Mouse (Mus musculus) forebrain, embryonic 16.5 days (tissue): ENCODE results near the gene Stk33. TPM values are rescaled to one million over a fixed set of nuclear protein-coding genes. Genes with fewer than 3 reads are reported as not detected.

Experiments
- ATAC-seq: fragments of 200-750 bp; cut with Nextera tagmentation; 2 replicates; pipeline ENCODE4 v1.8.0; 2017; ENCODE audit warnings: mild to moderate bottlenecking, moderate library complexity
- H3K27ac ChIP-seq: fragments of 300-500 bp; sonication (generic); 2 replicates; pipeline ENCODE4 v1.5.1; 2014; ENCODE audit warnings: low read length, control low read depth
- H3K27me3 ChIP-seq: fragments of 300-500 bp; sonication (generic); replicated peaks from 2 replicates; pipeline ENCODE4 v1.6.1; 2014; ENCODE audit warnings: low read length; ENCODE audit not compliant: control insufficient read depth, insufficient read depth
- H3K36me3 ChIP-seq: fragments of 300-500 bp; sonication (generic); 2 replicates; pipeline ENCODE4 v1.6.1; 2014; ENCODE audit not compliant: control insufficient read depth, insufficient read depth
- H3K4me1 ChIP-seq: fragments of 300-500 bp; sonication (generic); replicated peaks from 2 replicates; pipeline ENCODE4 v1.6.1; 2014; ENCODE audit warnings: low read length; ENCODE audit not compliant: control insufficient read depth, insufficient read depth
- H3K4me2 ChIP-seq: fragments of 300-500 bp; sonication (generic); 2 replicates; pipeline ENCODE4 v1.6.1; 2014; ENCODE audit warnings: mild to moderate bottlenecking, low read length, control low read depth
- H3K4me3 ChIP-seq: fragments of 300-500 bp; sonication (generic); replicated peaks from 2 replicates; pipeline ENCODE4 v1.5.1; 2014; ENCODE audit warnings: mild to moderate bottlenecking, low read length, control low read depth
- H3K9ac ChIP-seq: fragments of 300-500 bp; sonication (generic); replicated peaks from 2 replicates; pipeline ENCODE4 v1.6.1; 2014; ENCODE audit warnings: low read depth, low read length, control low read depth
- H3K9me3 ChIP-seq: fragments of 300-500 bp; sonication (generic); 2 replicates; pipeline ENCODE4 v1.6.1; 2016; ENCODE audit warnings: low read length; ENCODE audit not compliant: control insufficient read depth
- WGBS: fragments of 180-500 bp; shearing (Covaris S2); extraction: QIAGEN DNeasy Blood & Tissue Kit; methylation state at CpG from one replicate; pipeline ENCODE4 v1.1.7; 2014; 5-methylcytosine and 5-hydroxymethylcytosine counted together
- polyA plus RNA-seq: library from polyadenylated mRNA; unstranded; fragments of >200 nt; fragmentation: Nextera tagmentation; extraction: Ambion mirVana; gene quantifications from 2 replicates; pipeline ENCODE4 v1.2.1, GENCODE M21; 2015

The Stk33 gene
- polyA plus RNA-seq, 1 experiment from 2014 or later, result 5.0 TPM

GRCm38 (mm10) chr7:109455748-109456147, 16.9 kb upstream of the Stk33 start:
- Histone ChIP-seq H3K9ac (no peak overlapping the region), H3K27me3 (no peaks in the 10 kb centered on the region), H3K27ac (no peak overlapping the region), H3K9me3 (no peaks in the 10 kb centered on the region), H3K4me2 (no peak overlapping the region), H3K4me3 (no peak overlapping the region), H3K4me1 (no peaks in the 10 kb centered on the region), H3K36me3 (no peaks in the 10 kb centered on the region)
- no peak for ATAC-seq
- 63% methylated on average over 2 of the region's 2 CpGs for WGBS

GRCm38 (mm10) chr7:109454856-109455255, 16.0 kb upstream of the Stk33 start:
- no peak overlapping the region for H3K4me3 ChIP-seq
- H3K9ac ChIP-seq, result no peak overlapping the region
- no peaks in the 10 kb centered on the region for H3K36me3 ChIP-seq
- H3K27ac ChIP-seq, result no peak overlapping the region
- 90% methylated on average over 9 of the region's 9 CpGs for WGBS
- no peak for ATAC-seq
- H3K4me1 ChIP-seq, result no peaks in the 10 kb centered on the region
- H3K9me3 ChIP-seq, result no peaks in the 10 kb centered on the region
- H3K27me3 ChIP-seq, result no peaks in the 10 kb centered on the region
- H3K4me2 ChIP-seq, result no peak overlapping the region

GRCm38 (mm10) chr7:109448060-109448459, 9.2 kb upstream of the Stk33 start:
- no peak overlapping the region for H3K4me2 ChIP-seq
- 62% methylated on average over 2 of the region's 2 CpGs for WGBS
- no peak overlapping the region for H3K4me3 ChIP-seq
- no peaks in the 10 kb centered on the region for H3K36me3 ChIP-seq
- no peaks in the 10 kb centered on the region for H3K27me3 ChIP-seq
- H3K4me1 ChIP-seq, result no peaks in the 10 kb centered on the region
- H3K9me3 ChIP-seq, result no peaks in the 10 kb centered on the region
- no peak for ATAC-seq
- no peak overlapping the region for H3K9ac ChIP-seq
- H3K27ac ChIP-seq, result no peak overlapping the region

GRCm38 (mm10) chr7:109445012-109445411, 6.1 kb upstream of the Stk33 start:
- ATAC-seq, result peak; percentile 47; the same call in 1 of the 2 replicates
- H3K4me1 ChIP-seq, result no peaks in the 10 kb centered on the region
- H3K9ac ChIP-seq, result no peak overlapping the region
- no peaks in the 10 kb centered on the region for H3K9me3 ChIP-seq
- H3K27ac ChIP-seq, result no peak overlapping the region
- no peak overlapping the region for H3K4me2 ChIP-seq
- 5% methylated on average over 6 of the region's 6 CpGs for WGBS
- H3K4me3 ChIP-seq, result no peak overlapping the region
- no peaks in the 10 kb centered on the region for H3K27me3 ChIP-seq
- no peaks in the 10 kb centered on the region for H3K36me3 ChIP-seq

- Histone ChIP-seq H3K4me1 (peaks cover 13% of the 10 kb centered on the region), H3K4me2 (no peak overlapping the region), H3K27ac (no peak overlapping the region), H3K9me3 (no peaks in the 10 kb centered on the region), H3K9ac (no peak overlapping the region), H3K27me3 (no peaks in the 10 kb centered on the region), H3K4me3 (no peak overlapping the region), H3K36me3 (no peaks in the 10 kb centered on the region)
- no peak for ATAC-seq
- 90% methylated on average over 5 of the region's 5 CpGs for WGBS
Observed at GRCm38 (mm10) chr7:109442739-109443138, 3.9 kb upstream of the Stk33 start.

GRCm38 (mm10) chr7:109440697-109441269, 1.9 kb upstream of the Stk33 start:
- Histone ChIP-seq H3K4me1 (peaks cover 13% of the 10 kb centered on the region), H3K27ac (no peak overlapping the region), H3K9me3 (no peaks in the 10 kb centered on the region), H3K4me3 (no peak overlapping the region), H3K4me2 (no peak overlapping the region), H3K36me3 (no peaks in the 10 kb centered on the region), H3K27me3 (no peaks in the 10 kb centered on the region), H3K9ac (no peak overlapping the region)
- ATAC-seq, result no peak
- WGBS, result 87% methylated on average over 9 of the region's 9 CpGs

GRCm38 (mm10) chr7:109424422-109425159, 14.3 kb downstream of the Stk33 start:
- peaks cover 3% of the 10 kb centered on the region; the same call in 1 of the 2 replicates for H3K9me3 ChIP-seq
- H3K36me3 ChIP-seq, result no peaks in the 10 kb centered on the region
- WGBS, result 65% methylated on average over 3 of the region's 3 CpGs
- no peaks in the 10 kb centered on the region for H3K4me1 ChIP-seq
- no peak overlapping the region for H3K9ac ChIP-seq
- no peak overlapping the region for H3K27ac ChIP-seq
- ATAC-seq, result peak; percentile 70
- 0 out of 2 replicates have a peak, but pooled peaks cover 2% of the 10 kb centered on the region for H3K27me3 ChIP-seq
- H3K4me2 ChIP-seq, result no peak overlapping the region
- no peak overlapping the region for H3K4me3 ChIP-seq

GRCm38 (mm10) chr7:109422803-109423202, 16.1 kb downstream of the Stk33 start:
- H3K4me2 ChIP-seq, result no peak overlapping the region
- no peaks in the 10 kb centered on the region for H3K4me1 ChIP-seq
- no peaks in the 10 kb centered on the region for H3K36me3 ChIP-seq
- H3K4me3 ChIP-seq, result no peak overlapping the region
- ATAC-seq, result no peak
- H3K27ac ChIP-seq, result no peak overlapping the region
- 0 out of 2 replicates have a peak, but pooled peaks cover 2% of the 10 kb centered on the region for H3K27me3 ChIP-seq
- 68% methylated on average over 8 of the region's 8 CpGs for WGBS
- H3K9me3 ChIP-seq, result peaks cover 3% of the 10 kb centered on the region; the same call in 1 of the 2 replicates
- H3K9ac ChIP-seq, result no peak overlapping the region

GRCm38 (mm10) chr7:109405491-109405890, 33.4 kb downstream of the Stk33 start:
- H3K4me1 ChIP-seq, result no peaks in the 10 kb centered on the region
- H3K27me3 ChIP-seq, result no peaks in the 10 kb centered on the region
- no peak overlapping the region for H3K27ac ChIP-seq
- ATAC-seq, result no peak
- no peak overlapping the region for H3K4me2 ChIP-seq
- no peaks in the 10 kb centered on the region for H3K9me3 ChIP-seq
- H3K9ac ChIP-seq, result no peak overlapping the region
- H3K4me3 ChIP-seq, result no peak overlapping the region
- H3K36me3 ChIP-seq, result no peaks in the 10 kb centered on the region
- WGBS, result 22% methylated on average over 7 of the region's 7 CpGs
